Mouse (Mus musculus) lung, postnatal 0 days (tissue): ENCODE data around the gene Capn13.

ENCODE experiments used
- CTCF ChIP-seq: IDR thresholded peaks from 2 replicates; pipeline ENCODE4 v1.5.1; 2016; ENCODE audit warnings: antibody characterized with exemption, mild to moderate bottlenecking
- EP300 ChIP-seq: IDR thresholded peaks from 2 replicates; pipeline ENCODE4 v1.6.1; 2016; ENCODE audit warnings: antibody characterized with exemption, mild to moderate bottlenecking, control low read depth

DNA sequence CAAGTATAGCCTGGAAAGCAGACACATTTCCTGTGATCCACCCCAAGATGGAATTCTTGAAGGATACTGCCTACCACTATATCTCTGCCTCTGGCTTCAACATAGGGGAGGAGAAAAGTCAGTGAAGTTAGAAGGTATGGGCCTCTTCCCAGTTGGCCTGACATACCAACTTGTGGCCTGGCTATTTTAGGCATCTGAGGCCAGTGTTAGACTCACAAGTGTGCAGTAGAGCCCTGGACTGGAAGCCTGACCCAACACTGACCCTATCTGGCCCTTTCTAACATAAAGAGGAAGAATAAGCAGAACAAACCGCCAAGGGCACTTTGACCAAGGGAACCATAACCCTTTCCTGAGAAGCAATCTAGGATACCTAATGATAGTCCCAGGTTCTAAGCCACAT lies 7.3 kb downstream of the Capn13 start:
- TF ChIP-seq CTCF: no peak
- no peak for TF ChIP-seq EP300
